Mouse (Mus musculus) megakaryocyte, embryonic 14.5 days (primary cell): ENCODE data around the gene Kif3c.

ENCODE experiments used
- FLI1 ChIP-seq: IDR thresholded peaks from 2 replicates; pipeline ENCODE4 v1.6.1; 2012; ENCODE audit warnings: low read length, inconsistent platforms, mixed read lengths
- GATA1 ChIP-seq: IDR thresholded peaks from 3 replicates; pipeline ENCODE4 v1.6.1; 2012; ENCODE audit warnings: mixed read lengths, low read length, inconsistent platforms, borderline replicate concordance

DNA sequence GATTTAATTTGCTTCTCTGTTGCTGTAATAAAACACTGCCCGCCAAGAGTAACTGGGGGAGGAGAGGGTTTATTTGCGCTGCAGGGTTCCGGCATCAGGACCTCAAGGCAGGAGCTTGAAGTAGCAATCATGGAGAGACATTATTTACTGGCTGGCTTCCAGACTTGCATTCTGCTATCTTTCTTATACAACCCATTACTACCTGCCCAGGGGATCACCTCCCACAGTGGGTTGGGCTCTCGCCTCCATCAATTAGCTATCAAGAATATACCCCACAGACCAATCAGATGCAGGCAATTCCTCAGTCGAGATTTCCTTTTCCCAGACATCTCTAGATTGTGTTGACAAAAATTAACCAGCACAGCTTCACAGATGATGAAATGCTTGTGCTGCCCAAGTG lies 856 bp upstream of the Kif3c start:
- TF ChIP-seq GATA1 = no peak
- no peak for TF ChIP-seq FLI1
